Mouse (Mus musculus): ENCODE results near the gene Syf2. TPM values are rescaled to one million over a fixed set of nuclear protein-coding genes. Genes with fewer than 3 reads are reported as not detected.

Syf2 gene
- total RNA-seq, 2 experiments from 2014 or later: 81.7 to 343 TPM

- ATAC-seq (ENCODE audit: poor library complexity, severe bottlenecking): peak; percentile 67
These were observed 7.3 kb upstream of the Syf2 start, which contains the start of gene Rsrp1 for GRCm38 (mm10) chr4:134923258-134924018. TSS of gene Rsrp1 (plus strand) at chr4:134923592.

GRCm38 (mm10) chr4:134924019-134924741 is 6.5 kb upstream of the Syf2 start:
- ATAC-seq (ENCODE audit: poor library complexity, severe bottlenecking): peak; percentile 55

- ATAC-seq (ENCODE audit: poor library complexity, severe bottlenecking): no peak
These were observed 5.5 kb upstream of the Syf2 start for GRCm38 (mm10) chr4:134925206-134925605.

GRCm38 (mm10) chr4:134927815-134928463 is 2.8 kb upstream of the Syf2 start:
- no peak for ATAC-seq (ENCODE audit: poor library complexity, severe bottlenecking)

GRCm38 (mm10) chr4:134928464-134928836 is 2.2 kb upstream of the Syf2 start:
- no peak for ATAC-seq (ENCODE audit: poor library complexity, severe bottlenecking)

GRCm38 (mm10) chr4:134929536-134929935 is 1.2 kb upstream of the Syf2 start:
- no peak for ATAC-seq (ENCODE audit: poor library complexity, severe bottlenecking)

GRCm38 (mm10) chr4:134930190-134930589 is 508 bp upstream of the Syf2 start:
- ATAC-seq (ENCODE audit: poor library complexity, severe bottlenecking): no peak

- ATAC-seq (ENCODE audit: poor library complexity, severe bottlenecking): no peak
These were observed 6.8 kb downstream of the Syf2 start for GRCm38 (mm10) chr4:134937240-134938176.

GRCm38 (mm10) chr4:134939900-134940299 is 9.2 kb downstream of the Syf2 start:
- ATAC-seq (ENCODE audit: poor library complexity, severe bottlenecking): no peak

- no peak for ATAC-seq (ENCODE audit: poor library complexity, severe bottlenecking)
These were observed 13.2 kb downstream of the Syf2 start for GRCm38 (mm10) chr4:134943758-134944538.

- ATAC-seq (ENCODE audit: poor library complexity, severe bottlenecking): peak; percentile 82
These were observed 15.5 kb downstream of the Syf2 start for GRCm38 (mm10) chr4:134946024-134946744.

GRCm38 (mm10) chr4:134950518-134951091 is 19.9 kb downstream of the Syf2 start:
- ATAC-seq (ENCODE audit: poor library complexity, severe bottlenecking): peak; percentile 37

GRCm38 (mm10) chr4:134954461-134954860 is 23.8 kb downstream of the Syf2 start:
- no peak for ATAC-seq (ENCODE audit: poor library complexity, severe bottlenecking)

GRCm38 (mm10) chr4:134955196-134955595 is 24.5 kb downstream of the Syf2 start:
- no peak for ATAC-seq (ENCODE audit: poor library complexity, severe bottlenecking)

GRCm38 (mm10) chr4:134955845-134956244 is 25.1 kb downstream of the Syf2 start:
- ATAC-seq (ENCODE audit: poor library complexity, severe bottlenecking): no peak

GRCm38 (mm10) chr4:134956328-134956727 is 25.6 kb downstream of the Syf2 start:
- peak; percentile 67 for ATAC-seq (ENCODE audit: poor library complexity, severe bottlenecking)

- ATAC-seq (ENCODE audit: poor library complexity, severe bottlenecking): peak; percentile 85
These were observed 32.5 kb downstream of the Syf2 start for GRCm38 (mm10) chr4:134963021-134963776.

Measured in megakaryocyte, adult 5-6 weeks (primary cell).